Mouse (Mus musculus) G1E (cell line): ENCODE data around the gene Psip1. TPM values are rescaled to one million over a fixed set of nuclear protein-coding genes. Genes with fewer than 3 reads are reported as not detected.
A peak's percentile ranks its signal among the peaks of the same experiment; 100 is the strongest.
"Not testable (repeated sequence)": the region's sequence is repeated elsewhere in the genome, so short reads cannot be mapped to it uniquely, and the experiment has no call there.

Experiments
- ATAC-seq: 2 replicates; pipeline ENCODE4 v1.8.0; 2016; ENCODE audit warnings: mild to moderate bottlenecking; ENCODE audit not compliant: insufficient number of reproducible peaks, poor library complexity, low FRiP score, severe bottlenecking; ENCODE audit errors: extremely low read depth
- DNase-seq: peaks from one replicate; pipeline ENCODE4 v3.0.0; 2012; ENCODE audit warnings: low spot score
- H3K27me3 ChIP-seq: 2 replicates; pipeline ENCODE4 v1.6.1; 2012; ENCODE audit warnings: mild to moderate bottlenecking, low read length, inconsistent platforms; ENCODE audit not compliant: insufficient read depth
- H3K36me3 ChIP-seq: replicated peaks from 2 replicates; pipeline ENCODE3; 2012; ENCODE audit warnings: mild to moderate bottlenecking, inconsistent platforms
- H3K4me1 ChIP-seq: 2 replicates; pipeline ENCODE4 v1.6.1; 2012; ENCODE audit warnings: low read depth, low read length, inconsistent platforms, mixed read lengths; ENCODE audit not compliant: insufficient read depth
- H3K4me3 ChIP-seq: 2 replicates; pipeline ENCODE4 v1.5.1; 2012; ENCODE audit warnings: low read depth, mild to moderate bottlenecking, inconsistent platforms, low read length, moderate library complexity, mixed read lengths
- H3K9me3 ChIP-seq: replicated peaks from 2 replicates; pipeline ENCODE4 v1.6.1; 2012; ENCODE audit warnings: inconsistent platforms
- CTCF ChIP-seq: IDR thresholded peaks from 2 replicates; pipeline ENCODE4 v1.5.1; 2012; ENCODE audit warnings: low read depth, low read length, inconsistent platforms, mixed read lengths
- GATA1 ChIP-seq: IDR thresholded peaks from 2 replicates; pipeline ENCODE4 v1.6.1; 2012; ENCODE audit warnings: borderline replicate concordance, low read length, inconsistent platforms, mixed read lengths
- GATA2 ChIP-seq: IDR thresholded peaks from 2 replicates; pipeline ENCODE4 v1.6.1; 2012; ENCODE audit warnings: low read depth, low read length, inconsistent platforms, borderline replicate concordance
- POLR2AphosphoS5 ChIP-seq: IDR thresholded peaks from 2 replicates; pipeline ENCODE4 v1.6.1; 2012; ENCODE audit warnings: low read depth, low read length, inconsistent platforms; ENCODE audit not compliant: insufficient replicate concordance
- TAL1 ChIP-seq: conservative IDR thresholded peaks from 2 replicates; pipeline ENCODE4 v1.6.1; 2012; ENCODE audit warnings: low read depth, low read length, inconsistent platforms, mixed read lengths
- polyA plus RNA-seq: library from polyadenylated mRNA; stranded (reverse); fragments of >175 nt; gene quantifications from 2 replicates; pipeline ENCODE4 v1.2.3, GENCODE M21; 2012
- total RNA-seq, 2 experiments: library from RNA; stranded (forward) in 1 of 2; stranded (reverse) in 1 of 2; fragments of 200-1000 nt in 1 of 2; fragments of >200 nt in 1 of 2; fragmentation: Nextera tagmentation in 1 of 2; gene quantifications; 2 replicates each; pipeline ENCODE4 v1.2.3; 2014 to 2017

Psip1 gene
- total and polyA plus RNA-seq, 3 experiments: 67.3 to 252 (median 170) TPM

DNA sequence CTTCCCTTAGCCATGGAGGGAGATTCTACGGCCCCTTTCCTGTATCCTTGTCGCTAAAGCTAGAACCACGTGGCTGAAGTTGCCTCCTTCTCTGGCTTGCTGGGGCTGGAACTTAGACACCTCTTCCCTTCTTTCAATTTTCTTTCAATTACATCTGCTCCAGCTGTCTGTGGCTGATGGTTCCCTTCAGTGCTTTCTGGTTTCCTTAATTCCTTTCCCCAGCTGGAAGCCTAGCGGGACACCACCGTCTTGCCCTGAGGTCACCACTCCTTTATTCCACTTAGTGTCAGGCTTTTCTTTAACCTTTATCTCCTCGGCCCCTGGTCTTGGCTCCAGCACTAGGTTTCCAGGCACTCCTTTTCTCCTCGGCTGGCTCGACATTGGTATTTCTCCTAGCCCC is 24.8 kb upstream of the Psip1 start:
- no peak for TF ChIP-seq GATA2

DNA sequence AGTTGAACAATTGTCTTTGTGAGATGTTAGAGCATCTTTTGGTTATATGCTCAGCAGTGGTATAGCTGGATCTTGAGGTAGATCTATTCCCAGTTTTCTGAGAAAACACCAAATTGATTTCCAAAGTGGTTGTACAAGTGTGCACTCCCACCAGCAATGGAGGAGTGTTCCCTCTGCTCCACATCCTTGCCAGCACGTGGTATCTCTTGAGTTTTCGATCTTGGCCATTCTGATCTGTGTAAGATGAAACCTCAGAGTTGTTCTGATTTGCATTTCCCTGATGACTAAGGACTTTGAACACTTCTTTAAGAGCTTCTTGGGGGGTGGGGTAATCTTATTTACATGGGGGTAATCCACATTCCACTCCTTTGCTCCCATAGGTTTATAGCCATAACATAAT is 23.3 kb upstream of the Psip1 start:
- TF ChIP-seq GATA2: no peak
- no peak for TF ChIP-seq TAL1
- no peak for TF ChIP-seq CTCF
- TF ChIP-seq POLR2AphosphoS5: no peak
- TF ChIP-seq GATA1: no peak
- H3K4me1 ChIP-seq: no peaks in the 10 kb centered on the region
- H3K4me3 ChIP-seq: no peak overlapping the region
- DNase-seq (no peak), ATAC-seq (no peak)
- H3K9me3 ChIP-seq: no peaks in the 10 kb centered on the region
- peaks cover 11% of the 10 kb centered on the region for H3K27me3 ChIP-seq
- no peaks in the 10 kb centered on the region for H3K36me3 ChIP-seq

More for the DNA sequence above, 24.8 kb upstream of the Psip1 start:
- ATAC-seq: no peak
- no peaks in the 10 kb centered on the region for H3K9me3 ChIP-seq
- DNase-seq: no peak
- no peaks in the 10 kb centered on the region for H3K4me1 ChIP-seq
- no peaks in the 10 kb centered on the region for H3K36me3 ChIP-seq
- H3K27me3 ChIP-seq: peaks cover 11% of the 10 kb centered on the region
- no peak overlapping the region for H3K4me3 ChIP-seq

- Histone ChIP-seq H3K4me1 (no peaks in the 10 kb centered on the region), H3K27me3 (peaks cover 6% of the 10 kb centered on the region), H3K4me3 (no peak overlapping the region), H3K9me3 (no peaks in the 10 kb centered on the region), H3K36me3 (no peaks in the 10 kb centered on the region)
- no peak for DNase-seq
- TF ChIP-seq GATA1 (no peak), POLR2AphosphoS5 (no peak), TAL1 (no peak), CTCF (no peak), GATA2 (no peak)
- no peak for ATAC-seq
These were observed 14.8 kb upstream of the Psip1 start for GRCm38 (mm10) chr4:83501037-83501430.

DNA sequence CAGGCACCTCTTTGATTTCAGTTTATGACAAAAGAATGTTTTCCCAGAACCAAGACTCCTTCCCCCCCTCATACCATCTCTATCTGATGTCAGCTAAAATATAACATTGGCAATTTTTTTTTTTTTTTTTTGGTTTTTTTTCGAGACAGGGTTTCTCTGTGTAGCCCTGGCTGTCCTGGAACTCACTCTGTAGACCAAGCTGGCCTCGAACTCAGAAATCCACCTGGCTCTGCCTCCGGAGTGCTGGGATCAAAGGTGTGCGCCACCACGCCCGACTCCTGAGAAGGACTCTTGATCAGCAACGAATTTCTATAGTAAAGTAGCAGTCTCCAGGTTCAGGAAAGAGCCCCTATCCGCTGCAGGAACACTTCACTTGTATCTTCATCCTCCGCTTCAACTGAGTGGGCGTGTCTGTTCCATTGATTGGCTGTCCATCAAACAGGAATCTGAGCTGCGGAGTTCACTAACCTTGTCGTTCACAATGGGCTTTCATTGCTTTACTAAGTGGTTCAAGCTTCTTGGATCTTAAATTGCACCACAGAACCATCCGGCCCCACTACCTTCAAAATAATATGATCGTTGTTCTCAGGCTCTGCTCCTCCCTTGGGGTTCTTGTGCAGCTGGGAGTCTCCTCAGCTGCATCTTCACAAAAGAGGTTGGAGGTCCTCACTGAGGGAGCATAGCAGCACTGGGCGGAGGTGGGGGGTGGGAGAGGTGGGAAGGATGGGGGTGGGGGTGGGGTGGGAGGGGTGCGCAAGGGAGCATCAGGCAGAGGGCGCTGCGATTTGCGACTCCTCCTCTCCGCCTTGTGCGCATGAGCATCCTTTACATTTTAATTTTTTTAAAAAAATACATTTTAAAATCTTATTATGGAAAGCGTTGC is 14.1 kb upstream of the Psip1 start:
- ATAC-seq (no peak), DNase-seq (no peak)
- H3K9me3 ChIP-seq: no peaks in the 10 kb centered on the region
- no peaks in the 10 kb centered on the region for H3K4me1 ChIP-seq
- TF ChIP-seq GATA1 (no peak), TAL1 (no peak), POLR2AphosphoS5 (no peak), GATA2 (no peak), CTCF (no peak)
- no peak overlapping the region for H3K4me3 ChIP-seq
- H3K36me3 ChIP-seq: no peaks in the 10 kb centered on the region
- peaks cover 7% of the 10 kb centered on the region for H3K27me3 ChIP-seq

DNA sequence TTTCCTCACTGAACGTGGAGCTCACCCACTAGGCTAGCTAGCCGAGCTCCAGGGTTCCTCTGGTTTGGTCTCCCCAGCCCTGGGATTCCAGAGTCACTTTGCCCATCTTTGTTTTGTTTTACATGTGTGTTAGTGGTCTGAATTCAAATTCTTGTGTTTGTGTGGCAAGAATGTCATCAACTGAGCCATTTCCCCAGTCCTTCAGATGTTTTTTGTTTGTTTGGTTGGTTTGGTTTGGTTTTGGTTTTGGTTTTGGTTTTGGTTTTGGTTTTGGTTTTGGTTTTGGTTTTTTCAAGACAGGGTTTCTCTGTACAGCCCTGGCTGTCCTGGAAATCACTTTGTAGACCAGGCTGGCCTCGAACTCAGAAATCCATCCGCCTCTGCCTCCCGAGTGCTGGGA is 10.8 kb upstream of the Psip1 start:
- not testable (repeated sequence) for DNase-seq, H3K27me3 ChIP-seq, H3K9me3 ChIP-seq, H3K4me1 ChIP-seq, ATAC-seq, H3K36me3 ChIP-seq
- peak overlapping the region; percentile 16; the same call in 1 of the 2 replicates for H3K4me3 ChIP-seq

DNA sequence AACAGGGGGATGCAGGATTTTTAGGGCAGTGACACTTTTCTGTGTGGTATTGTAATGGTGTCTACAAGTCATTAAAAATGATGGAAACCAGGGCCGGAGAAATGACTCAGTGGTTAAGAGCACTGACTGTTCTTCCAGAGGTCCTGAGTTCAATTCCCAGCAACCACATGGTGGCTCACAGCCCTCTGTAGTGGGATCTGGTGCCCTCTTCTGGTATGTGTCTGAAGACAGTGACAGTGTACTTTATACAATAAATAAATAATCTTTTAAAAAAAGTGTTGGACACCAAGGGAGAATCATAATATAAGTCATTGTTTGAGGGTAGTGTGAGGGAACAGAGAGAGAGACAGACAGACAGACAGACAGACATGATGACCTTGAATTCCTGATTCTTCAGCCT is 6.9 kb upstream of the Psip1 start:
- Histone ChIP-seq H3K27me3 (0 out of 2 replicates have a peak, but pooled peaks cover 2% of the 10 kb centered on the region), H3K4me3 (no peak overlapping the region), H3K4me1 (no peaks in the 10 kb centered on the region; the same call in 1 of the 2 replicates), H3K36me3 (no peaks in the 10 kb centered on the region), H3K9me3 (no peaks in the 10 kb centered on the region)
- DNase-seq: no peak
- no peak for TF ChIP-seq CTCF
- no peak for TF ChIP-seq GATA2
- TF ChIP-seq TAL1: no peak
- TF ChIP-seq GATA1: no peak
- TF ChIP-seq POLR2AphosphoS5: no peak
- ATAC-seq: no peak
